Mouse (Mus musculus) G1E (cell line): ENCODE data around the gene Myh14.

Experiments used
- CTCF ChIP-seq: IDR thresholded peaks from 2 replicates; pipeline ENCODE4 v1.5.1; 2012; ENCODE audit warnings: low read depth, low read length, inconsistent platforms, mixed read lengths
- GATA1 ChIP-seq: IDR thresholded peaks from 2 replicates; pipeline ENCODE4 v1.6.1; 2012; ENCODE audit warnings: borderline replicate concordance, low read length, inconsistent platforms, mixed read lengths

DNA sequence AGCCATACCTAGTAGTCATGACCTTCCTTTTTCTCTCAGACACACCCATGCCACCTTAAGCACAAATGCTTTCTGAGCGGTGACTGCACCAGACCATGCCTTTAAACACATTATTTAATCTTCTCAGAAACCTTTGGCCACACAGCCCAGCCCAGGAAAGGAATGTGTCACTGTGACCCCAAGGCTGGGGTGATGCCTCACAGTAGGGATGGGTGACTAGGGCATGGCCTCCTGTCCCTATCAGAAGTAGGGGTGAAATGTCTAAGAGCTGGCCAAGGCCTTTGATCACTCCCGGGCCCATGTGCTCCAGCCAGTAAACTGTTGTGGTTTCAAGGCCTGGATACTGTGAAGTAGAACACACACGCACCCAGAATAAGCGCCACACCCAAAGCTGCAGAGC is 24.6 kb upstream of the Myh14 start:
- TF ChIP-seq GATA1 (no peak), CTCF (no peak)
